Mouse (Mus musculus): ENCODE measurements around the gene Gpm6a.

DNA sequence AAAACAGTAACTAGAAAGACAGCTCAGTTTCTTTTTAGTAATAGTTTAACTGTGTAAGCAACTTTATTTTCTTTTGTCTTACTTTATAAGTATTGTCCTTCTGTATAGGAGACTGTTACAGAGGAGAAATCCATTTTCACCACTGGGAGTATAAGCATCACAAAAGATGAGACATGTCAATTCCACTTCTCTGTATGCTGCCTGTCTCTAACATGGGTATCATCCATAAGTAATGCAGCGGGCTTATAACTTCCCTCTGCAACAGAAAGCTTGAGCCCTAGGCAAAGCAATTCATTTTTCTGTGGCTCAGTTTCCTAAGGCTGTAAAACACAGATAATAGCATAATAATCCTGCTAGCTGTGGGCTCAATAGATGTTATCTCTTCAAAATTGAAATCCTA is 62.4 kb downstream of the Gpm6a start:
- TF ChIP-seq POLR2A (IDR thresholded peaks at IDR 0.05; ENCODE audit: low read depth, low read length) (no peak), CTCF (conservative IDR thresholded peaks at IDR 0.05; ENCODE audit: insufficient read depth, insufficient read length, low read depth, low read length) (no peak)
